Mouse (Mus musculus): ENCODE measurements around the gene Borcs6.

DNA sequence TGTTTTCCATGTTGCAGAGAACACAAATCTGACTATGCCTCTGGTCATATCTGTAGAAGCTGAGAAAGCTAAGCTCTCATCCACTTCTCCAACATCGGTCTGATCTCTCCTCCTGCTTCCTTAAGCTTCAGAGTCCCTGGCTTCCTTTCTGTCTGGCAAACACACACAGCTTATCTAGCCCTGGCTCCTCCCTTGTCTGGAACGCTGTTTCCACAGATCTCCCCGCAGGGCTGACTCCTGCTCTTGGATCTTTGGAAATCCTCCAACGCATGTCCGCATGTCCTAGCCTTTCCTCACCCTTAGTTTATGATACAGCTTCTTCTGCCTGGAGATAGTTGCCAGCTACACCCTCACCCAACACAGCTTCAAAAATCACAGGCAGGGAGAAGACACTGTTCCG lies 8.1 kb downstream of the Borcs6 start:
- TF ChIP-seq CTCF (IDR thresholded peaks at IDR 0.05; ENCODE audit: control insufficient read depth, insufficient read depth, insufficient read length) (no peak), MYOG (IDR thresholded peaks at IDR 0.05; ENCODE audit: control insufficient read depth, extremely low read depth, insufficient read length) (no peak), USF1 (IDR thresholded peaks at IDR 0.05; ENCODE audit: low read depth) (no peak), FOSL1 (IDR thresholded peaks at IDR 0.05; ENCODE audit: insufficient read depth, low read length, poor library complexity, severe bottlenecking) (no peak)
